Mouse (Mus musculus) E14TG2a.4 (cell line): ENCODE measurements around the gene Cdhr2.

ENCODE experiments used
- CTCF ChIP-seq: conservative IDR thresholded peaks from 2 replicates; pipeline ENCODE4 v1.5.1; 2014; ENCODE audit warnings: low read length
- POU5F1 ChIP-seq: IDR thresholded peaks from 2 replicates; pipeline ENCODE4 v1.6.1; 2014; ENCODE audit warnings: low read length, borderline replicate concordance

DNA sequence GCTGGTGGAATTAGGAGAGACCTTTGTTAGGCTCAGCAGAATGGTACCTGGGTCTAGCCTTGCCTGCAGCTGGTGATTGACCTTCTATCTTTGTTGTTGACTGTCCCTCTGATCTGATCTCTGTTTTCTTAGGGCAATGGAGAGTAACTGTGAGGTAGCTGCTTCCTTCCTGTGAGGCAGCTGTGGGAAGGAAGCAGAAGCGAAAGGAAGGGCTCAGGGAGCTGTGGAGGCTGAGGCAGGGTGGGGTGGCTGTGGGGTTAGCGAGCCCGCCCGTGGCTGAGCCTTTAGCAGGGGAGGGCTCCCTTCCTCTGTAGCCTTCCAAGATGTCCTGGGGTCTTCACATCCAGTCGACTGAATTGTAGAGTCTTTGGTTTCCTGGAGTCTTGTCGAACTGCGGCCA, 1.2 kb downstream of the Cdhr2 start:
- TF ChIP-seq CTCF (no peak), POU5F1 (no peak)
